Mouse (Mus musculus): Measurements from ENCODE around the gene Diexf.

GRCm38 (mm10) chr1:193151134-193151533, 21.1 kb upstream of the Diexf start:
- TF ChIP-seq CTCF (IDR thresholded peaks at IDR 0.05) (no peak), POLR2A (IDR thresholded peaks at IDR 0.05; ENCODE audit: insufficient read depth, low read depth, low read length) (no peak), EP300 (IDR thresholded peaks at IDR 0.05; ENCODE audit: insufficient read depth, low read depth, low read length) (no peak)

Measured in heart, adult 2 months (tissue).